Mouse (Mus musculus): ENCODE measurements at regions not wholly inside any gene's neighbourhood (a gene's known extent, or its start where the extent isn't known, plus 50 kb on each side); places are given as distances from the start of the nearest gene placed in this dataset.

GRCm38 (mm10) chr4:53386309-53386708 lies 53.9 kb upstream of the Slc44a1 start:
- Histone ChIP-seq H3K4me2 (no peak overlapping the region), H3K4me3 (no peak overlapping the region), H3K4me1 (0 out of 2 replicates have a peak, but pooled peaks cover 3% of the 10 kb centered on the region), H3K36me3 (ENCODE audit: poor library complexity, severe bottlenecking) (no peaks in the 10 kb centered on the region), H3K27me3 (no peaks in the 10 kb centered on the region), H3K9ac (no peak overlapping the region), H3K27ac (no peak overlapping the region), H3K9me3 (replicated peaks) (no peaks in the 10 kb centered on the region)
- no peak for ATAC-seq
- 87% methylated on average over 8 of the region's 8 CpGs for WGBS

- ATAC-seq, result peak; percentile 81
- 30% methylated on average over 6 of the region's 6 CpGs for WGBS
- Histone ChIP-seq H3K9ac (no peak overlapping the region), H3K36me3 (ENCODE audit: poor library complexity, severe bottlenecking) (no peaks in the 10 kb centered on the region), H3K9me3 (replicated peaks) (no peaks in the 10 kb centered on the region), H3K4me2 (no peak overlapping the region), H3K4me1 (0 out of 2 replicates have a peak, but pooled peaks cover 3% of the 10 kb centered on the region), H3K4me3 (no peak overlapping the region), H3K27ac (no peak overlapping the region), H3K27me3 (no peaks in the 10 kb centered on the region)
These were observed 55.5 kb upstream of the Slc44a1 start for GRCm38 (mm10) chr4:53384761-53385160.

GRCm38 (mm10) chr4:53384104-53384503 lies 56.1 kb upstream of the Slc44a1 start:
- Histone ChIP-seq H3K4me2 (no peak overlapping the region), H3K9ac (no peak overlapping the region), H3K4me3 (no peak overlapping the region), H3K9me3 (replicated peaks) (no peaks in the 10 kb centered on the region), H3K27me3 (no peaks in the 10 kb centered on the region), H3K27ac (no peak overlapping the region), H3K4me1 (0 out of 2 replicates have a peak, but pooled peaks cover 3% of the 10 kb centered on the region), H3K36me3 (ENCODE audit: poor library complexity, severe bottlenecking) (no peaks in the 10 kb centered on the region)
- ATAC-seq, result no peak
- 79% methylated on average over 6 of the region's 6 CpGs for WGBS

- Histone ChIP-seq H3K9ac (no peak overlapping the region), H3K36me3 (ENCODE audit: poor library complexity, severe bottlenecking) (no peaks in the 10 kb centered on the region), H3K4me3 (no peak overlapping the region), H3K27ac (no peak overlapping the region), H3K4me1 (0 out of 2 replicates have a peak, but pooled peaks cover 3% of the 10 kb centered on the region), H3K27me3 (no peaks in the 10 kb centered on the region), H3K4me2 (no peak overlapping the region), H3K9me3 (replicated peaks) (no peaks in the 10 kb centered on the region)
- ATAC-seq, result no peak
- WGBS, result 52% methylated on average over 4 of the region's 4 CpGs
These were observed 58.2 kb upstream of the Slc44a1 start for GRCm38 (mm10) chr4:53382012-53382411.

- Histone ChIP-seq H3K4me1 (0 out of 2 replicates have a peak, but pooled peaks cover 3% of the 10 kb centered on the region), H3K27ac (no peak overlapping the region), H3K4me3 (no peak overlapping the region), H3K9ac (no peak overlapping the region), H3K36me3 (ENCODE audit: poor library complexity, severe bottlenecking) (no peaks in the 10 kb centered on the region), H3K9me3 (replicated peaks) (no peaks in the 10 kb centered on the region), H3K4me2 (no peak overlapping the region), H3K27me3 (no peaks in the 10 kb centered on the region)
- no peak for ATAC-seq
- 84% methylated on average over 1 of the region's 1 CpGs for WGBS
These were observed 60.4 kb upstream of the Slc44a1 start for GRCm38 (mm10) chr4:53379855-53380254.

- WGBS, result 75% methylated on average over 4 of the region's 4 CpGs
- Histone ChIP-seq H3K27ac (no peak overlapping the region), H3K9me3 (replicated peaks) (no peaks in the 10 kb centered on the region), H3K4me1 (0 out of 2 replicates have a peak, but pooled peaks cover 1% of the 10 kb centered on the region), H3K9ac (no peak overlapping the region), H3K4me3 (no peak overlapping the region), H3K4me2 (no peak overlapping the region), H3K27me3 (no peaks in the 10 kb centered on the region), H3K36me3 (ENCODE audit: poor library complexity, severe bottlenecking) (no peaks in the 10 kb centered on the region)
- ATAC-seq, result peak; percentile 36; the same call in 1 of the 2 replicates
These were observed 63.2 kb upstream of the Slc44a1 start for GRCm38 (mm10) chr4:53376995-53377394.

GRCm38 (mm10) chr4:53356374-53356773 lies 83.8 kb upstream of the Slc44a1 start:
- WGBS, result 89% methylated on average over 2 of the region's 2 CpGs
- Histone ChIP-seq H3K27me3 (no peaks in the 10 kb centered on the region), H3K27ac (no peak overlapping the region), H3K9ac (no peak overlapping the region), H3K36me3 (ENCODE audit: poor library complexity, severe bottlenecking) (no peaks in the 10 kb centered on the region), H3K4me3 (no peak overlapping the region), H3K4me1 (peaks cover 6% of the 10 kb centered on the region), H3K9me3 (replicated peaks) (no peaks in the 10 kb centered on the region), H3K4me2 (no peak overlapping the region)
- no peak for ATAC-seq

GRCm38 (mm10) chr4:53354961-53355360 lies 85.3 kb upstream of the Slc44a1 start:
- Histone ChIP-seq H3K27ac (no peak overlapping the region), H3K36me3 (ENCODE audit: poor library complexity, severe bottlenecking) (no peaks in the 10 kb centered on the region), H3K4me1 (peaks cover 6% of the 10 kb centered on the region), H3K4me2 (no peak overlapping the region), H3K9me3 (replicated peaks) (no peaks in the 10 kb centered on the region), H3K27me3 (no peaks in the 10 kb centered on the region), H3K9ac (no peak overlapping the region), H3K4me3 (no peak overlapping the region)
- 25% methylated on average over 5 of the region's 5 CpGs for WGBS
- peak; percentile 75 for ATAC-seq

- Histone ChIP-seq H3K27me3 (no peaks in the 10 kb centered on the region), H3K9me3 (replicated peaks) (no peaks in the 10 kb centered on the region), H3K27ac (no peak overlapping the region), H3K36me3 (ENCODE audit: poor library complexity, severe bottlenecking) (no peaks in the 10 kb centered on the region), H3K4me3 (no peak overlapping the region), H3K4me1 (peaks cover 6% of the 10 kb centered on the region), H3K4me2 (no peak overlapping the region), H3K9ac (no peak overlapping the region)
- WGBS, result 52% methylated on average over 4 of the region's 4 CpGs
- no peak for ATAC-seq
These were observed 86.7 kb upstream of the Slc44a1 start for GRCm38 (mm10) chr4:53353399-53354090.

- WGBS, result 84% methylated on average over 4 of the region's 4 CpGs
- H3K27me3 ChIP-seq, result no peaks in the 10 kb centered on the region
- H3K27ac ChIP-seq, result no peak overlapping the region
- H3K9ac ChIP-seq, result no peak overlapping the region
- H3K36me3 ChIP-seq (ENCODE audit: poor library complexity, severe bottlenecking), result no peaks in the 10 kb centered on the region
- no peak overlapping the region for H3K4me2 ChIP-seq
- no peaks in the 10 kb centered on the region for H3K9me3 ChIP-seq (replicated peaks)
- H3K4me3 ChIP-seq, result no peak overlapping the region
- peaks cover 6% of the 10 kb centered on the region for H3K4me1 ChIP-seq
- ATAC-seq, result no peak
These were observed 89.1 kb upstream of the Slc44a1 start for GRCm38 (mm10) chr4:53351104-53351607.

GRCm38 (mm10) chr4:53345346-53345745 lies 94.9 kb upstream of the Slc44a1 start:
- no peaks in the 10 kb centered on the region for H3K4me1 ChIP-seq

GRCm38 (mm10) chr4:53344546-53344945 lies 95.7 kb upstream of the Slc44a1 start:
- Histone ChIP-seq H3K27ac (no peak overlapping the region), H3K4me2 (no peak overlapping the region), H3K4me1 (no peaks in the 10 kb centered on the region), H3K4me3 (no peak overlapping the region), H3K36me3 (ENCODE audit: poor library complexity, severe bottlenecking) (no peaks in the 10 kb centered on the region), H3K9me3 (replicated peaks) (peaks cover 9% of the 10 kb centered on the region; the same call in 1 of the 2 replicates), H3K9ac (no peak overlapping the region), H3K27me3 (no peaks in the 10 kb centered on the region)
- ATAC-seq, result no peak
- WGBS, result 89% methylated on average over 8 of the region's 8 CpGs

More at GRCm38 (mm10) chr4:53345346-53345745, 94.9 kb upstream of the Slc44a1 start:
- ATAC-seq, result no peak
- Histone ChIP-seq H3K9ac (no peak overlapping the region), H3K36me3 (ENCODE audit: poor library complexity, severe bottlenecking) (no peaks in the 10 kb centered on the region), H3K4me3 (no peak overlapping the region), H3K27me3 (no peaks in the 10 kb centered on the region), H3K9me3 (replicated peaks) (peaks cover 9% of the 10 kb centered on the region; the same call in 1 of the 2 replicates), H3K4me2 (no peak overlapping the region), H3K27ac (no peak overlapping the region)
- 96% methylated on average over 4 of the region's 4 CpGs for WGBS
